Mouse (Mus musculus) limb, embryonic 11.5 days (tissue): ENCODE data around the gene Oprd1. TPM values are rescaled to one million over a fixed set of nuclear protein-coding genes. Genes with fewer than 3 reads are reported as not detected.

Experiments
- ATAC-seq: fragments of 200-750 bp; cut with Nextera tagmentation; 2 replicates; pipeline ENCODE4 v1.8.0; 2017; ENCODE audit warnings: low read depth; ENCODE audit not compliant: insufficient number of reproducible peaks, low FRiP score, low TSS enrichment
- DNase-seq: peaks from one replicate; pipeline ENCODE4 v3.0.0-alpha.2; 2015; ENCODE audit warnings: low spot score
- H3K27ac ChIP-seq: fragments of 300-500 bp; sonication (generic); replicated peaks from 2 replicates; pipeline ENCODE4 v1.5.1; 2014; ENCODE audit warnings: low read depth, mild to moderate bottlenecking, low read length
- H3K27me3 ChIP-seq: fragments of 300-500 bp; sonication (generic); 2 replicates; pipeline ENCODE4 v1.6.1; 2014; ENCODE audit warnings: mild to moderate bottlenecking, low read length, mixed read lengths; ENCODE audit not compliant: control insufficient read depth, insufficient read depth
- H3K36me3 ChIP-seq: fragments of 300-500 bp; sonication (generic); 2 replicates; pipeline ENCODE4 v1.6.1; 2014; ENCODE audit warnings: mild to moderate bottlenecking, low read length, moderate library complexity, mixed read lengths; ENCODE audit not compliant: control insufficient read depth, insufficient read depth
- H3K4me1 ChIP-seq: fragments of 300-500 bp; sonication (generic); 2 replicates; pipeline ENCODE4 v1.6.1; 2014; ENCODE audit warnings: low read length, mixed read lengths; ENCODE audit not compliant: control insufficient read depth, insufficient read depth
- H3K4me2 ChIP-seq: fragments of 300-500 bp; sonication (generic); 2 replicates; pipeline ENCODE4 v1.6.1; 2014; ENCODE audit warnings: low read depth, mild to moderate bottlenecking, moderate library complexity; ENCODE audit not compliant: severe bottlenecking
- H3K4me3 ChIP-seq: fragments of 300-500 bp; sonication (generic); 2 replicates; pipeline ENCODE4 v1.5.1; 2014; ENCODE audit warnings: low read depth, low read length
- H3K9ac ChIP-seq: fragments of 300-500 bp; sonication (generic); 2 replicates; pipeline ENCODE4 v1.6.1; 2014; ENCODE audit warnings: mild to moderate bottlenecking, low read length
- H3K9me3 ChIP-seq: fragments of 300-500 bp; sonication (generic); 2 replicates; pipeline ENCODE4 v1.6.1; 2016; ENCODE audit warnings: low read length; ENCODE audit not compliant: control insufficient read depth
- WGBS: fragments of 180-500 bp; shearing (Covaris S2); extraction: QIAGEN DNeasy Blood & Tissue Kit; methylation state at CpG from one replicate; pipeline ENCODE4 v1.1.7; 2014; 5-methylcytosine and 5-hydroxymethylcytosine counted together
- polyA plus RNA-seq: library from polyadenylated mRNA; unstranded; fragments of >200 nt; fragmentation: Nextera tagmentation; extraction: Ambion mirVana; gene quantifications from 2 replicates; pipeline ENCODE4 v1.2.1, GENCODE M21; 2014

Gene Oprd1
- polyA plus RNA-seq, 1 experiment from 2014 or later, result 0.09 TPM

- H3K27me3 ChIP-seq, result no peaks in the 10 kb centered on the region
- no peak overlapping the region for H3K4me3 ChIP-seq
- no peak overlapping the region for H3K9ac ChIP-seq
- H3K9me3 ChIP-seq, result no peaks in the 10 kb centered on the region
- no peaks in the 10 kb centered on the region for H3K4me1 ChIP-seq
- 0 out of 2 replicates have a peak, but pooled peaks cover 2% of the 10 kb centered on the region for H3K36me3 ChIP-seq
- H3K27ac ChIP-seq, result no peak overlapping the region
- WGBS, result 67% methylated on average over 4 of the region's 4 CpGs
- H3K4me2 ChIP-seq, result no peak overlapping the region
- no peak for DNase-seq
- no peak for ATAC-seq
Observed at GRCm38 (mm10) chr4:132080492-132080983, 63.7 kb downstream of the Oprd1 start.

DNA sequence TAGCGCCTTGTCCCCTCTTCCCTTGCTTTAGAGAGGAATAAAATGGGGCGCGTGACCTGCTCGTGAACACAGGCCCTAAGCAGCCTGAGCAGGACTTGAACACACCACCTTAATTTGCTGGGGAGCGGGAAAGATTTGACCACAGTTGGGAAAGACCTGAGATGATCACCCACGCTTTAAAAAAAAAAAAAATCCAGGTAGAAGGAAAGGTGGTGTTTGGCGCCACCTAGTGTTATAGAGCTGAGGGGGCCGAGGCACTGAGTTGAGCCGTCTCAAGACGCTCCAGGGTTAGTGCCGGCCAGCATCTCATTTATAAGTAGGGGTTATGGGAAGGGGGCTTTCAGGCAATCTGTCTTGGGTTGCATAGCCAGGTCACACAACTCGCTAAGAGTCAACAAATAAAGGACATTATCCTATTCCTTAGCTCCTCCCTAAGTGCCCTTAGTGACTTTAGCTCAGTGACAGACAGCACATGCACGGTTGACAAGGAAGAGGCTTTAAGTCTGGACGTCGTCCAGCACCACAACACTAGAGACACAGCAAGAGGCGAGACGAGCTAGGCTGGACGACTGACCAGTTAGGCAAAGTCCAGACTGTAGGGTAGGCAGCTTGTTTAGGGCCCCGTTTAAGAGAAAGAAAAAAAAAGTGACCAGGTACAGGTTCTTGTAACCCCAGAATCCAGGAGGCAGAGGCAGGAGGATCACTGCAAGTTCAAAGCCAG lies 64.6 kb downstream of the Oprd1 start:
- Histone ChIP-seq H3K4me3 (no peak overlapping the region), H3K9me3 (no peaks in the 10 kb centered on the region), H3K27ac (no peak overlapping the region), H3K36me3 (0 out of 2 replicates have a peak, but pooled peaks cover 2% of the 10 kb centered on the region), H3K27me3 (no peaks in the 10 kb centered on the region), H3K4me2 (no peak overlapping the region), H3K4me1 (no peaks in the 10 kb centered on the region), H3K9ac (no peak overlapping the region)
- ATAC-seq (no peak), DNase-seq (peak; percentile 87)
- WGBS, result 17% methylated on average over 19 of the region's 19 CpGs

DNA sequence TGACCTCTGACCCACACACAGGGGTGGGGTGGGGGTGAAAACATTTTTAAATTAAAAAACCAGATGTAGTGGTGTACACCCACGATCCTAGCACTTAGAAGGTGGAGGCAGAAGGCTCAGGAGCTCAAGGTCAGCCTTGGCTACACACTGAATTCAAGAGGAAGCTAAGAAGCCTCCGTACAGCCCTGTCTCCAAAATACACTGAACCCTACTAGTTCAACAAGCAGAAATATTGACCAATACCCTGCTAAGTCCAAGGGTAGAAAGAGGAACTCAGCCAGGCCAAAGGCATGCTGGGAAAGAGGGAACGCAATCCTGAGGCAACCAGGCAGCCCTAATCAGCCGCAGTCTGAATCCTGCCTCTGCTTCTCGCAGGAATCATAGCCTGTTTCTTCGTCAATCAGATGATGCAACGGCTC lies 66.0 kb downstream of the Oprd1 start:
- no peaks in the 10 kb centered on the region for H3K27me3 ChIP-seq
- no peaks in the 10 kb centered on the region for H3K9me3 ChIP-seq
- 58% methylated on average over 7 of the region's 7 CpGs for WGBS
- H3K4me3 ChIP-seq, result no peak overlapping the region
- no peak for ATAC-seq
- no peak overlapping the region for H3K27ac ChIP-seq
- H3K9ac ChIP-seq, result no peak overlapping the region
- no peak for DNase-seq
- 0 out of 2 replicates have a peak, but pooled peaks cover 2% of the 10 kb centered on the region for H3K36me3 ChIP-seq
- H3K4me1 ChIP-seq, result peaks cover 4% of the 10 kb centered on the region; the same call in 1 of the 2 replicates
- no peak overlapping the region for H3K4me2 ChIP-seq

DNA sequence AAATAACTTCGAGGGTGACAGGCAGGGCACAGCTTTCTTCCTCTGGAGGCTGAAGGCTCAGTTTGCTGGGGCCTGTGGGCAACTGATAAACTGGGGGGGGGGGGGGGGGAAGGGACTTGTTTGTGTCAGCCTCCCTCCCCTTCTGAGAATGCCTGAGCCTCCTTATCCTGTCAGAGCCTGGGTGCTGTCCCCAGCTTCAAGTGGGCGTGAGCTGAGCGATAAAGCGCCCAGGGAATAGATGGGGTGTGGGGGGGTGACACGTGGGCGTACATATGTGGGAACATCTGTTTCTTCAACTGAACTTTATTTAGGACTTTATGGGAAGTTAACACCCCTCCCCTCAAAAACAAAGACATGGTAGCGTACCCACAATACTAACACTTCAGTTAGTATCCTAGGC lies 66.8 kb downstream of the Oprd1 start:
- Histone ChIP-seq H3K4me1 (peaks cover 4% of the 10 kb centered on the region; the same call in 1 of the 2 replicates), H3K27ac (no peak overlapping the region), H3K27me3 (no peaks in the 10 kb centered on the region), H3K36me3 (no peaks in the 10 kb centered on the region), H3K4me2 (no peak overlapping the region), H3K9me3 (no peaks in the 10 kb centered on the region), H3K9ac (no peak overlapping the region), H3K4me3 (no peak overlapping the region)
- ATAC-seq, result no peak
- WGBS, result 70% methylated on average over 7 of the region's 7 CpGs
- DNase-seq, result no peak

- DNase-seq (peak; percentile 34), ATAC-seq (no peak)
- WGBS, result 36% methylated on average over 20 of the region's 20 CpGs
- H3K4me2 ChIP-seq, result no peak overlapping the region
- H3K36me3 ChIP-seq, result no peaks in the 10 kb centered on the region
- H3K9ac ChIP-seq, result no peak overlapping the region
- H3K27ac ChIP-seq, result no peak overlapping the region
- no peaks in the 10 kb centered on the region for H3K9me3 ChIP-seq
- H3K27me3 ChIP-seq, result no peaks in the 10 kb centered on the region
- H3K4me3 ChIP-seq, result no peak overlapping the region
- peaks cover 4% of the 10 kb centered on the region; the same call in 1 of the 2 replicates for H3K4me1 ChIP-seq
Observed at GRCm38 (mm10) chr4:132076480-132077405, 67.5 kb downstream of the Oprd1 start.

- H3K4me2 ChIP-seq, result peak overlapping the region; percentile 88; the same call in 1 of the 2 replicates
- peak overlapping the region; percentile 66; the same call in 1 of the 2 replicates for H3K4me3 ChIP-seq
Observed at GRCm38 (mm10) chr4:132075796-132076195, 68.5 kb downstream of the Oprd1 start.

GRCm38 (mm10) chr4:132074933-132075769 lies 69.1 kb downstream of the Oprd1 start, which contains the start of gene Epb41:
Gene Epb41, minus strand, starts transcription at chr4:132075321.
- Histone ChIP-seq H3K36me3 (no peaks in the 10 kb centered on the region), H3K4me2 (peak within 1 kb of the TSS; percentile 88), H3K4me1 (peaks cover 4% of the 10 kb centered on the region; the same call in 1 of the 2 replicates), H3K27ac (no peak within 1 kb of the TSS), H3K9me3 (no peaks in the 10 kb centered on the region), H3K27me3 (no peaks in the 10 kb centered on the region), H3K4me3 (peak within 1 kb of the TSS; percentile 66), H3K9ac (peak within 1 kb of the TSS; percentile 49)
- 2% methylated on average over 46 of the region's 47 CpGs for WGBS
- ATAC-seq, result peak; percentile 92
- peak; percentile 99 for DNase-seq

More at GRCm38 (mm10) chr4:132075796-132076195, 68.5 kb downstream of the Oprd1 start:
- H3K27ac ChIP-seq, result no peak overlapping the region
- DNase-seq (no peak), ATAC-seq (no peak)
- 59% methylated on average over 1 of the region's 1 CpGs for WGBS
- H3K9me3 ChIP-seq, result no peaks in the 10 kb centered on the region
- no peaks in the 10 kb centered on the region for H3K27me3 ChIP-seq
- peaks cover 4% of the 10 kb centered on the region; the same call in 1 of the 2 replicates for H3K4me1 ChIP-seq
- no peaks in the 10 kb centered on the region for H3K36me3 ChIP-seq
- H3K9ac ChIP-seq, result no peak overlapping the region
